Mouse (Mus musculus): ENCODE results near the gene Wdr26.

DNA sequence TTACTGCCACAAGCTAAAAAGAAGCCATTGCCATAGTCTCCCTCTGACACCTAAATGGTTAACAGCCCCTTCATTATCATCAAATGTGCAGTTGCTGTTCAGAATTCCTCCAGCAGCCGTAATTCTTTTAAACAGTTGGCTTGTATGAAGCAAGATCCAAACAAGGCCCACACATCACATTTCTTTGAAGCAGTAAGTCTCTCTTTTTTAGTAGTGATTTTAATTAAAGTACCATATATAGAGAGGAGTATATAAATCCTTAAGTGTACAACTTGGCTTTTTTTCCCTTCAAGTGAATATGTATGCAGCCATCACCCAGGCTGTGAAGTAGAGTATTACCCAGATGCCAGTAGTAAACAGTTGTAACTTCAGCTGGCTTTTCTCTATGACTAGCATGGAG lies 10.2 kb upstream of the Wdr26 start:
- TF ChIP-seq CTCF (IDR thresholded peaks at IDR 0.05; ENCODE audit: borderline replicate concordance, insufficient read depth, low read depth, low read length) (no peak), POLR2A (IDR thresholded peaks at IDR 0.05; ENCODE audit: borderline replicate concordance, insufficient read depth, low read length) (no peak)
